Mouse (Mus musculus) MEL (cell line): ENCODE results near the gene Cox7a1. TPM values are rescaled to one million over a fixed set of nuclear protein-coding genes. Genes with fewer than 3 reads are reported as not detected.

ENCODE experiments used
- DNase-seq: peaks from one replicate; pipeline ENCODE4 v3.0.0; 2011; ENCODE audit warnings: low read depth, low spot score
- H3K27ac ChIP-seq: 2 replicates; pipeline ENCODE4 v1.5.1; 2012; ENCODE audit warnings: low read depth, mild to moderate bottlenecking, control low read depth, low read length, moderate library complexity; ENCODE audit not compliant: control insufficient read depth
- H3K27me3 ChIP-seq, 2 experiments: fragments of 150-350 bp in 1 of 2; sonication (generic) in 1 of 2; 2 replicates each; pipeline ENCODE4 v1.6.1; 2012; ENCODE audit warnings: low read length in 2 of 2, mild to moderate bottlenecking in 2 of 2, improper control_type of control experiment in 1 of 2, moderate library complexity in 1 of 2; ENCODE audit not compliant: insufficient read depth in 2 of 2, control insufficient read depth in 1 of 2
- H3K36me3 ChIP-seq, 2 experiments: 2 replicates each; pipeline ENCODE4 v1.6.1; 2012 to 2014; ENCODE audit warnings: low read length in 2 of 2, improper control_type of control experiment in 1 of 2, inconsistent platforms in 1 of 2, mild to moderate bottlenecking in 1 of 2; ENCODE audit not compliant: insufficient read depth in 2 of 2, control insufficient read depth in 1 of 2
- H3K4me1 ChIP-seq, 2 experiments: fragments of 150-350 bp in 1 of 2; sonication (generic) in 1 of 2; 2 replicates each; pipeline ENCODE4 v1.6.1; 2012; ENCODE audit warnings: low read length in 2 of 2, improper control_type of control experiment in 1 of 2, mild to moderate bottlenecking in 1 of 2; ENCODE audit not compliant: insufficient read depth in 2 of 2, control insufficient read depth in 1 of 2
- H3K4me3 ChIP-seq, 2 experiments: fragments of 150-350 bp in 1 of 2; sonication (generic) in 1 of 2; 2 replicates each; pipeline ENCODE4 v1.5.1; 2012; ENCODE audit warnings: low read depth in 2 of 2, low read length in 2 of 2, mild to moderate bottlenecking in 2 of 2, moderate library complexity in 2 of 2, control low read depth in 1 of 2, improper control_type of control experiment in 1 of 2; ENCODE audit not compliant: control insufficient read depth in 1 of 2, insufficient read depth in 1 of 2
- H3K79me2 ChIP-seq: 2 replicates; pipeline ENCODE4 v1.6.1; 2012; ENCODE audit warnings: mild to moderate bottlenecking, low read length, moderate library complexity; ENCODE audit not compliant: control insufficient read depth, poor library complexity, insufficient read depth
- H3K9ac ChIP-seq: 2 replicates; pipeline ENCODE4 v1.6.1; 2012; ENCODE audit warnings: low read depth, mild to moderate bottlenecking, control low read depth, low read length, moderate library complexity; ENCODE audit not compliant: control insufficient read depth, poor library complexity, severe bottlenecking
- H3K9me3 ChIP-seq: fragments of 150-350 bp; sonication (generic); replicated peaks from 2 replicates; pipeline ENCODE4 v1.6.1; 2012; ENCODE audit warnings: mild to moderate bottlenecking, low read length, improper control_type of control experiment, moderate library complexity; ENCODE audit not compliant: insufficient read depth
- CHD1 ChIP-seq: IDR thresholded peaks from 2 replicates; pipeline ENCODE4 v1.6.1; 2012; ENCODE audit warnings: low read depth, mild to moderate bottlenecking, inconsistent platforms, low read length, improper control_type of control experiment
- JUND ChIP-seq: IDR thresholded peaks from 2 replicates; pipeline ENCODE4 v1.6.1; 2011; ENCODE audit warnings: low read depth, mild to moderate bottlenecking, improper control_type of control experiment, low read length
- KAT2A ChIP-seq: conservative IDR thresholded peaks from 2 replicates; pipeline ENCODE4 v1.6.1; 2012; ENCODE audit warnings: low read depth, low read length, improper control_type of control experiment, inconsistent platforms
- MAFK ChIP-seq: IDR thresholded peaks from 2 replicates; pipeline ENCODE4 v1.6.1; 2011; ENCODE audit warnings: low read depth, mild to moderate bottlenecking, low read length, improper control_type of control experiment, borderline replicate concordance
- MAX ChIP-seq: IDR thresholded peaks from 2 replicates; pipeline ENCODE4 v1.6.1; 2011; ENCODE audit warnings: low read length, improper control_type of control experiment
- MXI1 ChIP-seq: IDR thresholded peaks from 2 replicates; pipeline ENCODE4 v1.6.1; 2011; ENCODE audit warnings: mild to moderate bottlenecking, low read depth, low read length, improper control_type of control experiment
- NELFE ChIP-seq: IDR thresholded peaks from 2 replicates; pipeline ENCODE4 v1.6.1; 2011; ENCODE audit warnings: low read depth, low read length, improper control_type of control experiment
- NRF1 ChIP-seq: IDR thresholded peaks from 2 replicates; pipeline ENCODE4 v1.6.1; 2014; ENCODE audit warnings: low read depth, mild to moderate bottlenecking, inconsistent platforms, low read length, improper control_type of control experiment, moderate library complexity; ENCODE audit not compliant: poor library complexity, insufficient read depth, severe bottlenecking
- POLR2A ChIP-seq, 2 experiments: IDR thresholded peaks; 2 replicates each; pipeline ENCODE4 v1.6.1; 2011 to 2012; ENCODE audit warnings: low read length in 2 of 2, mild to moderate bottlenecking in 2 of 2, control low read depth in 1 of 2, improper control_type of control experiment in 1 of 2, low read depth in 1 of 2, moderate library complexity in 1 of 2; ENCODE audit not compliant: control insufficient read depth in 1 of 2, insufficient read depth in 1 of 2, poor library complexity in 1 of 2
- POLR2AphosphoS5 ChIP-seq: IDR thresholded peaks from 2 replicates; pipeline ENCODE4 v1.6.1; 2012; ENCODE audit warnings: low read depth, borderline replicate concordance, mild to moderate bottlenecking, inconsistent platforms, low read length, moderate library complexity, mixed read lengths
- TAL1 ChIP-seq: IDR thresholded peaks from 2 replicates; pipeline ENCODE4 v1.6.1; 2012; ENCODE audit warnings: mild to moderate bottlenecking, inconsistent platforms, low read length, moderate library complexity, mixed read lengths
- TCF12 ChIP-seq: IDR thresholded peaks from 2 replicates; pipeline ENCODE4 v1.6.1; 2014; ENCODE audit warnings: low read depth, mild to moderate bottlenecking, inconsistent platforms, low read length, improper control_type of control experiment, moderate library complexity
- USF2 ChIP-seq, 2 experiments: IDR thresholded peaks; 2 replicates each; pipeline ENCODE4 v1.6.1; 2011 to 2012; ENCODE audit warnings: improper control_type of control experiment in 2 of 2, low read length in 2 of 2, borderline replicate concordance in 1 of 2, inconsistent platforms in 1 of 2, low read depth in 1 of 2, mild to moderate bottlenecking in 1 of 2; ENCODE audit not compliant: insufficient read depth in 1 of 2
- ZKSCAN1 ChIP-seq: IDR thresholded peaks from 2 replicates; pipeline ENCODE4 v1.6.1; 2012; ENCODE audit warnings: low read depth, mild to moderate bottlenecking, inconsistent platforms, low read length, improper control_type of control experiment, moderate library complexity
- ZNF384 ChIP-seq: IDR thresholded peaks from 2 replicates; pipeline ENCODE4 v1.6.1; 2012; ENCODE audit warnings: low read depth, mild to moderate bottlenecking, inconsistent platforms, low read length, improper control_type of control experiment
- polyA plus RNA-seq, 2 experiments: library from polyadenylated mRNA; stranded (reverse) in 1 of 2; unstranded in 1 of 2; fragments of >175 nt in 1 of 2; fragments of >200 nt in 1 of 2; gene quantifications; 2 replicates each; pipeline versions ENCODE4 v1.2.1 to v1.2.4; 2012; ENCODE audit warnings: low replicate concordance in 2 of 2, low read depth in 1 of 2; ENCODE audit not compliant: insufficient read length in 2 of 2, insufficient read depth in 1 of 2, missing spikeins in 1 of 2
- total RNA-seq: library from RNA; depleted of rRNA; stranded (reverse); fragments of 300-350 nt; gene quantifications from 2 replicates; pipeline ENCODE4 v1.2.3, GENCODE M21; 2012

Cox7a1 gene
- total and polyA plus RNA-seq, 3 experiments, result 8.9 to 11.1 TPM; not detected in 1

- Histone ChIP-seq H3K27me3 (no peaks in the 10 kb centered on the region), H3K9me3 (no peaks in the 10 kb centered on the region), H3K4me1 (no peaks in the 10 kb centered on the region)
Measured at GRCm38 (mm10) chr7:30224206-30224605, 40.3 kb downstream of the Cox7a1 start.

GRCm38 (mm10) chr7:30231328-30231668, 47.4 kb downstream of the Cox7a1 start:
- Histone ChIP-seq H3K27me3 (no peaks in the 10 kb centered on the region), H3K36me3 (no peaks in the 10 kb centered on the region), H3K4me3 (peak overlapping the region; percentile 74 to 81), H3K9me3 (no peaks in the 10 kb centered on the region), H3K4me1 (peaks cover 0 to 9% of the 10 kb centered on the region in 2 experiments; a peak in 1 of 4 replicates), H3K79me2 (peaks cover 7% of the 10 kb centered on the region), H3K9ac (peak overlapping the region; percentile 82), H3K27ac (0 out of 2 replicates have a peak overlapping the region, but pooled peaks have one; percentile 37)
- no peak for DNase-seq
- TF ChIP-seq MAX (no peak), TCF12 (no peak), MXI1 (no peak), ZNF384 (no peak), KAT2A (no peak), NELFE (no peak), POLR2A (IDR thresholded peaks at IDR 0.05; ENCODE audit: control insufficient read depth in 1 of 2, insufficient read depth in 1 of 2, low read depth in 1 of 2, low read length in 2 of 2, poor library complexity in 1 of 2) (no peak), ZKSCAN1 (no peak), CHD1 (no peak), MAFK (no peak)

More at GRCm38 (mm10) chr7:30224206-30224605, 40.3 kb downstream of the Cox7a1 start:
- Histone ChIP-seq H3K36me3 (peaks cover 0 to 2% of the 10 kb centered on the region in 2 experiments; a peak in 1 of 4 replicates), H3K9ac (no peak overlapping the region), H3K4me3 (no peak overlapping the region), H3K27ac (no peak overlapping the region), H3K79me2 (no peaks in the 10 kb centered on the region)
- no peak for DNase-seq
- no peak for TF ChIP-seq JUND
- TF ChIP-seq USF2 (IDR thresholded peaks at IDR 0.05; ENCODE audit: borderline replicate concordance in 1 of 2, insufficient read depth in 1 of 2, low read depth in 1 of 2, low read length in 2 of 2), result no peak
- TF ChIP-seq TAL1, result no peak
- no peak for TF ChIP-seq NRF1
- TF ChIP-seq POLR2AphosphoS5, result no peak
- TF ChIP-seq, all 39 proteins: peak for 0
